Mouse (Mus musculus) MEL-GATA-1-ER (cell line): ENCODE results near the gene Milr1.
"Not testable (repeated sequence)": the region's sequence is repeated elsewhere in the genome, so short reads cannot be mapped to it uniquely, and the experiment has no call there.

Experiments used
- DNase-seq: peaks from one replicate; pipeline ENCODE4 v3.0.0-alpha.2; 2012; ENCODE audit warnings: low read depth; ENCODE audit errors: extremely low read depth

Milr1 gene

GRCm38 (mm10) chr11:106730714-106731113 lies 20.3 kb upstream of the Milr1 start:
- DNase-seq = no peak

GRCm38 (mm10) chr11:106736614-106737013 lies 14.4 kb upstream of the Milr1 start:
- DNase-seq = no peak

- no peak for DNase-seq
These were observed 13.8 kb upstream of the Milr1 start for GRCm38 (mm10) chr11:106737178-106737621.

GRCm38 (mm10) chr11:106739116-106739515 lies 11.9 kb upstream of the Milr1 start:
- DNase-seq = no peak

GRCm38 (mm10) chr11:106740724-106741123 lies 10.3 kb upstream of the Milr1 start:
- DNase-seq = not testable (repeated sequence)

GRCm38 (mm10) chr11:106741232-106741631 lies 9.8 kb upstream of the Milr1 start:
- no peak for DNase-seq

- no peak for DNase-seq
These were observed 9.2 kb upstream of the Milr1 start for GRCm38 (mm10) chr11:106741826-106742225.

GRCm38 (mm10) chr11:106742388-106742841 lies 8.6 kb upstream of the Milr1 start:
- DNase-seq = peak; percentile 42

- DNase-seq = no peak
These were observed 6.1 kb upstream of the Milr1 start for GRCm38 (mm10) chr11:106744949-106745348.

- not testable (repeated sequence) for DNase-seq
These were observed 1.4 kb upstream of the Milr1 start for GRCm38 (mm10) chr11:106749557-106750120.

GRCm38 (mm10) chr11:106750121-106750751 lies 790 bp upstream of the Milr1 start, which contains the start of gene Pecam1:
Gene Pecam1, minus strand, starts transcription at chr11:106750628.
- no peak for DNase-seq

- no peak for DNase-seq
These were observed 1.1 kb downstream of the Milr1 start for GRCm38 (mm10) chr11:106752103-106752502.

GRCm38 (mm10) chr11:106753314-106753713 lies 2.3 kb downstream of the Milr1 start:
- DNase-seq = no peak

- no peak for DNase-seq
These were observed 4.6 kb downstream of the Milr1 start for GRCm38 (mm10) chr11:106755583-106755982.

- peak; percentile 85 for DNase-seq
These were observed 8.0 kb downstream of the Milr1 start for GRCm38 (mm10) chr11:106759028-106759427.

GRCm38 (mm10) chr11:106760511-106760910 lies 9.5 kb downstream of the Milr1 start:
- no peak for DNase-seq

GRCm38 (mm10) chr11:106762139-106762799 lies 11.2 kb downstream of the Milr1 start:
- peak; percentile 86 for DNase-seq

GRCm38 (mm10) chr11:106762800-106763185 lies 11.8 kb downstream of the Milr1 start:
- no peak for DNase-seq

- DNase-seq = no peak
These were observed 15.7 kb downstream of the Milr1 start for GRCm38 (mm10) chr11:106766611-106767162.

GRCm38 (mm10) chr11:106767516-106767915 lies 16.5 kb downstream of the Milr1 start:
- no peak for DNase-seq

GRCm38 (mm10) chr11:106770195-106770974 lies 19.4 kb downstream of the Milr1 start:
- DNase-seq = peak; percentile 57
